Mouse (Mus musculus): Measurements from ENCODE around the gene Dact3. TPM values are rescaled to one million over a fixed set of nuclear protein-coding genes. Genes with fewer than 3 reads are reported as not detected.

Gene Dact3
- polyA plus RNA-seq, 1 experiment from 2014 or later: 2.2 TPM

DNA sequence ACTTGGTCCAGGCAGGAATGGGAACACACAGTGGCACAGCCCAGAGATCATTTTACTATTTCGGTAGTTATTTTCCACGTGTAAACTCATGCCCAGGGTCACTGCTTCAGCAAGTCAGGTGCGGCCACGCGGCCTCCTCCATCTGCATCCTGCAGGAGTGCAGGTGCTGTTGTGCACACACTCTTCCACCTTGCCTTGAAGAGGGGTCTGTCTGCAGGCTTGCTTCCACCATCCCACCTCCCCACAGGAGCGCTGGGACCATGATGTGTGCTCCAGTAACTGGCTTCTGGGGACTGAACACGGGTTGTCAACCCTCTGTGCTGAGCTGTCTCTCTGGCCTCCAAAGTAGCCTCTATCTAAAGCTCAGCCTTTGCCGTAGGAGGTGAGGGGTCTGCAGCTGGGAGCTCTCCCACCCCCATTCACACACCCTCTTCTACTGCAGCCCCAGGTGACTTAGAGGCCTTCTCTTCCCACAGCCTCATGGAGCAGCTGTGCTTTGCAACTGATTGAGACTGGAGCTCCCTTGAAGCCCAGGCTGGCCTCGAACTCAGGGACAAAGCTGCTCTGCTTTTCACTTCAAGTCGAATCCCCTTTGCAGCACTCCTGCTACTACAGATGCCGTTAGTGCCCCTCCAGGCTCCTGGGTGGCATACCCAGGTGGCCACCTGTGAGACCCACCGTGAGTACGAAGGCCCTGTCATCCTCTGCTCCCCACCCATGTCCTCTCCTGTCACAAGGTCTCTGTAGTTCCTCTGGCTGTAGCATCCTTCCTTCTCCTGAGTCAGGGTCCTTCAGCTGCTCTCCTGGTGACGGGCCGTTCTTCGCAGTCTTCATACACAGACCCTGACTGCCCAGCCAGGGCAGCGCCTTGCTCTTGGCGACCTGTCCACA is 39.6 kb downstream of the Dact3 start:
- Histone ChIP-seq H3K9me3 (replicated peaks) (no peaks in the 10 kb centered on the region), H3K27me3 (ENCODE audit: low read depth, poor library complexity, severe bottlenecking) (no peaks in the 10 kb centered on the region), H3K4me1 (peaks cover 11% of the 10 kb centered on the region), H3K27ac (replicated peaks) (no peak overlapping the region), H3K4me3 (no peak overlapping the region), H3K36me3 (peaks cover 58% of the 10 kb centered on the region)
- whole genome bisulfite sequencing: 86% methylated on average over 18 of the region's 18 CpGs
- no peak for DNase-seq (ENCODE audit: low spot score)

DNA sequence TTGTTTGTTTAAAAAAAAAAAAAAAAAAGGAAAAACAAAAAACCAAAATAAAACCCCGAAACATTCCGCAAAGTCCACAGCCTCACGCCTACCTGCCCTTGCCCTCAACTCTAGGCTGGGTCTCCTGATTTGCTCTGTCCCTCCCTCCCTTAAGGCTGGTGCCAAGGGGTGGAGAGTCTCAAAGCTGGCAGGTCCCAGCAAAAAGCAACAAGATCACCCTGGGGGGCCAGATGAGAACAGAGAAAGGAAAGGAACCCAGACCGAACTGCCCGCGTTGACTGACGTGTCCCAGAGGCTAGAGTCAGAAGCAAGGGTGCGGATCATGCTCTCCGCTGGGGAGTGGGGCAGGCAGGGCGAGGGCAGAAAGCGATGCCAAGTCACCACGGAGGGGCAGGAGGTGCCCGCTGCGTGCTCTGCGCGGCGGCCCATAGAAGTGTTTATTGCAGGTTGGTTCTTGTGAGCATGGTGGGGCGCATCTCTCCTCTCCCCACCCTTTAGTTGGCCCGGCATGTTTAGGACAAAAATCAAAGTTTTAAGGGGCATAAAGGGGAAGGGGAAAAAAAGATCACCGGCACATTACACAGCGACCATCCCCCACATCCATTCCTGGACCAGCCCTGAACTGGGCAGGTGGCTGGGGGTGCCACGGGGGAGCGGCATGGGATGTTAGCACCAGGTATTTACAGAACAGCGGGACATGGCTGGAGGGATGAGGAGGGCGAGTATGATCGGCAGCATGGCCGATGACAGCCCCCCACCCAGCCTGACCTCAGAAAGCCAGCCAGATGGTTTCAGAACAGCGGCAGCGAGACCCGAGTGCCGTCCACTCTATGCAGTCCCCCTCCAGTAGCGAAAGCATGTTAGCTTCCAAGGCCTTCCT is 40.6 kb downstream of the Dact3 start:
- peaks cover 19% of the 10 kb centered on the region for H3K4me1 ChIP-seq
- WGBS: 94% methylated on average over 32 of the region's 32 CpGs

DNA sequence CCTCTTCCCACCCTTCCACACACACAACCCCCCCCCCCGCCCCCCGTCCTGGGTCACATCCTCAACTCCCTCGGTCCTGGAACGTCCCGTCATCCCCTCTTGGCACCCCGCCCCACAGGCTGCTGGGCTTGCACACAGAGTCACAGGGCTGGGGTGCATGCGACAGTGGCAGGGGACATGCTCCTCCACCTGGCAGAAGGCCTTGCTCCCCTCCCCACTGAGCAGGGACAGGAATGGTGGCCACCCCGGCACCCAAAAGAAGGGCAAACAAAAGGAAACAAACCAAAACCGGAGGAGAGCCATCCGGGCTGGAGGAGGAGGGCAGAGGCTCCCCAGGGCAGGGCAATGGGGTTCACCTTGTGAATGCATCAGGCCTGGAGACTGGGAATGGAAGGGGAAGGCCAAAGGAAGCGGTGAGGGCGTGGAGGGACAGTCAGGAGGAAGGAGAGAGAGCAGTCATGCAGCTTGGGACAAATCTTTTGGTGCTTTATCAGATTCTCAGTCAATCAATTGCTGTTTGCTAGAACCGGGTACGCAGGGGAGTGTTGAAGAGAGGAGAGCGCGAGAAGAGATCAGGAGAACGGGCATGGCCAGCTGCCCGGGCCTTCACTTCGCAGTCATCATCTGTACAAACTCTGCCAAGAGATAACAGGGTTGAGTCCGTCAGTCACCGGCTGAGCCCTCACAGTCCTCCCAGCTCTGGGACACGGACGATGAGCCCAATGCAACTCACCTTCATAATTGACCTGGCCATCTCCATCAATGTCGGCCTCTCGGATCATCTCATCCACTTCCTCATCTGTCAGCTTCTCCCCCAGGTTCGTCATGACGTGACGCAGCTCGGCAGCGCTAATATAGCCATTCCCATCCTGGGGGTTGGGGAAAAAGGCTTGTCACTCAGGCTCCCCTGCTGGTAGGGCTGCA is 41.5 kb downstream of the Dact3 start:
- Histone ChIP-seq H3K27ac (replicated peaks) (no peak overlapping the region), H3K36me3 (peaks cover 74% of the 10 kb centered on the region), H3K27me3 (ENCODE audit: low read depth, poor library complexity, severe bottlenecking) (no peaks in the 10 kb centered on the region), H3K4me3 (no peak overlapping the region), H3K9me3 (replicated peaks) (no peaks in the 10 kb centered on the region), H3K4me1 (peaks cover 28% of the 10 kb centered on the region)
- no peak for DNase-seq (ENCODE audit: low spot score)
- 89% methylated on average over 30 of the region's 30 CpGs for WGBS

More for the DNA sequence above, 40.6 kb downstream of the Dact3 start:
- H3K27ac ChIP-seq (replicated peaks): no peak overlapping the region
- no peaks in the 10 kb centered on the region for H3K27me3 ChIP-seq (ENCODE audit: low read depth, poor library complexity, severe bottlenecking)
- no peaks in the 10 kb centered on the region for H3K9me3 ChIP-seq (replicated peaks)
- no peak for DNase-seq (ENCODE audit: low spot score)
- H3K36me3 ChIP-seq: peaks cover 65% of the 10 kb centered on the region
- no peak overlapping the region for H3K4me3 ChIP-seq

DNA sequence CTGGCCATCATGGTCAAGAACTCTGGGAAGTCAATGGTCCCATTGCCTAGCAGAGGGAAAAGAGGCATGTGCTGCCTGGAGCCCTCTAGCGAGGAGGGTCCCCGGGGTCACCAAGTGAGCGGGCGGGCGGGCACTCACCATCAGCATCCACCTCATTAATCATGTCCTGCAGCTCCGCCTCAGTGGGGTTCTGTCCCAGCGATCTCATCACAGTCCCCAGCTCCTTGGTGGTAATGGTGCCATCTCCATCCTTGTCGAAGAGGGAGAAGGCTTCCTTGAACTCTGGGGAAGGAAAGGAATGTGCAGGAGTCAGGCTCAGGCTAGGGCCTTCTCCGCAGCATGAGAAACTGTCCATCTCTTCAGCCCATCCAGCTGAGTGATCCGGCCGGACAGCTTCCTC is 42.3 kb downstream of the Dact3 start:
- no peaks in the 10 kb centered on the region for H3K9me3 ChIP-seq (replicated peaks)
- WGBS: 90% methylated on average over 11 of the region's 11 CpGs
- no peak overlapping the region for H3K4me3 ChIP-seq
- peaks cover 81% of the 10 kb centered on the region for H3K36me3 ChIP-seq
- H3K27me3 ChIP-seq (ENCODE audit: low read depth, poor library complexity, severe bottlenecking): no peaks in the 10 kb centered on the region
- H3K4me1 ChIP-seq: peaks cover 36% of the 10 kb centered on the region
- H3K27ac ChIP-seq (replicated peaks): no peak overlapping the region
- no peak for DNase-seq (ENCODE audit: low spot score)

DNA sequence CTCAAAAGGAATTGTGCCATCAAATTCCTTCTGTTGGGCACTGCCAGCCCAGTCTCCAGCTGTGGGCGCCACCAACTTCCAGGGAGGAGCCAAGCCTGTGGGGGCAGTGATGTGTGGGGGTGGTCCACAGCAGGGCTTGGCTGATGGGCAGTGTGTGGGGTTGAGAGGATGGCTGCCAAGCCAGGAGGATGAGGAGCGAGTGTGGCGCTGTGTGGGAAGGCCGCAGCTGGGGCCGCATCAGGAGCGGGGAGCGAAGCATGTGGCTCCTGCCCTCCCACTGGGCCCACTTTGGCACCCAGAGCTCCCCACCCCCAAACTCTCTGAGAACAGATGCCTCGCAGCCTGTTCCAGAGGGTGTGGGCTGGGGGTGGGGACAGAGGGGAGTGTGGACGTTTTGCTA is 42.9 kb downstream of the Dact3 start:
- no peak overlapping the region for H3K27ac ChIP-seq (replicated peaks)
- WGBS: 91% methylated on average over 9 of the region's 9 CpGs
- peaks cover 42% of the 10 kb centered on the region for H3K4me1 ChIP-seq
- no peak for DNase-seq (ENCODE audit: low spot score)
- no peaks in the 10 kb centered on the region for H3K27me3 ChIP-seq (ENCODE audit: low read depth, poor library complexity, severe bottlenecking)
- H3K4me3 ChIP-seq: no peak overlapping the region
- peaks cover 81% of the 10 kb centered on the region for H3K36me3 ChIP-seq
- H3K9me3 ChIP-seq (replicated peaks): no peaks in the 10 kb centered on the region

DNA sequence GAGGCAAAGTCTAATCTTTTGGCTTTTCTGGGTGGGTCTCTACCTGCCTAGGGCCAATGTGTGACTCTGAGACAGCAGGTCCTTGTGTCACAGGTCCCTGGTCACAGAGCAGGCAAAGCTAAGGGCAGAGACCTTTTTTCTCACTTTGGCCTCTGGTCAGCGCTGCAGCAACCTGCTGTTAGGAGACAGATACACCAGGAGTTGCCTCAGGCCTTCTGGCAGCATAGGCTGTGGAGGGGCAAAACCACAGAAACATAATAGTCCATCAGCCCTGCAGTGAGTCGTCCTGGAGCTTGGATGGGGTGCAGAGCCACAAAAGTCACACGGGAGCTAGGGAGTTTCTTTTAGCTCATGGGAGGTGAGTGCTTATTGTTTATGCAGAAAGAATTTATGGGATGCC is 43.6 kb downstream of the Dact3 start:
- Histone ChIP-seq H3K27ac (replicated peaks) (no peak overlapping the region), H3K27me3 (ENCODE audit: low read depth, poor library complexity, severe bottlenecking) (no peaks in the 10 kb centered on the region), H3K9me3 (replicated peaks) (no peaks in the 10 kb centered on the region), H3K4me3 (no peak overlapping the region), H3K36me3 (peaks cover 81% of the 10 kb centered on the region), H3K4me1 (peaks cover 45% of the 10 kb centered on the region)
- DNase-seq (ENCODE audit: low spot score): no peak
- 91% methylated on average over 3 of the region's 3 CpGs for WGBS

DNA sequence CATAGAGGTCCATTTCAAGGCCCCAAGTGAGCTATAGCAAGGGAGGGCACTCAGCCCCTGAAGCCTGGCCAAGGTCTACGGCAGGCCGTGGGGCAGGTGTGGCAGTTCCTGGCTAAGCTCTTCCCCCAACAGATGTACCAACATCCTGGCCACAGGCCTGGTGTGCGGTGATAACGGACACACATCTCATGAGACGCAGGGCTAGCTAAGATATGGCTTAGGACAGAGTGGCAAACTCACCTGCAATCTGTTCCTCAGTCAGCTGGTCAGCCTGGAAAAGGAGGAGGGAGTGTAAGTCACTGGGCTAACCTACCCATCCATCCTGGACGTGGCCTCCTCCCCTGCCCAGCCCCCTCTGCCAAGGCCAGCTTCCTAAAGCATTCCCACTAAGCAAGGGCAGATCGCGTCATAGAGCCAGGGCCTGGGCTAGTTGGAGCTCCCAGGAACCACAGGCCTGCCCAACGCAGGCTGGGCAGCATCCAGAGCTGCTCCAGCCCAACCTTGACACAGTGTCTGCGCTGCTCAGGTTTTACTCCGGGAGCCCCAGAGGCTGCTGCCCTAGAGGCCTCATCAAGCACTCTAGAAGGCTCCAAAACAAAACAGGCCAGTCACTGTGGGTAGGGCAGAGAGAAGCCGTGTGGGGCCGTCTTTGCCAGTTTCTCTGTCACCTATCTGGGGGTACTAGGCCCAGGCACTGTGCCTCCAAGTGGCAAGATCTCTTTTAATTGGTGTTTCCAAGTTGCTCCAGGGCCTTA is 44.5 kb downstream of the Dact3 start:
- Histone ChIP-seq H3K27me3 (ENCODE audit: low read depth, poor library complexity, severe bottlenecking) (no peaks in the 10 kb centered on the region), H3K4me3 (peak overlapping the region; percentile 2; the same call in 1 of the 2 replicates), H3K4me1 (peaks cover 45% of the 10 kb centered on the region), H3K9me3 (replicated peaks) (no peaks in the 10 kb centered on the region), H3K36me3 (peaks cover 74% of the 10 kb centered on the region), H3K27ac (replicated peaks) (no peak overlapping the region)
- 93% methylated on average over 13 of the region's 13 CpGs for WGBS
- no peak for DNase-seq (ENCODE audit: low spot score)

DNA sequence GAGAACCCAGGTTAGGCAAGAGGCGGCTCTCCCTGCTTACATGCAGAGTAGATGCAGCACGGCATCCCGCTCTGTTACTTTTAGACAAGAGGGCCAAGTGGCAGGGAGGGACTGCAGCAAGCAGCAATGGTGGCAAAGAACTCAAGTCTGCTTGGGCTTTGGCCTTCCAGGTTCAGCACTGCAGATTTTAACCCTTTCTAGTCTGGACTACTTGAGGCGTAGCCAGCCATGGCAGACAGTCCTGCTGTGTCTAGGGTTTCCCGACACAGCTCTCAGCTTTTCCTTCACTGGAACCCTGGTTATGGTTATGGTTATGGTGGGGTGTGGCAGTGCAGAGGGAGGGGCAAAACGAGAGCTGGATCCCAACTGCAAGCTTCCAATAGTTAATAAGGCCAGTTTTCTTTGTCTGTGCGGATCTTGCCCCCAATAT is 45.0 kb downstream of the Dact3 start:
- Histone ChIP-seq H3K9me3 (replicated peaks) (no peaks in the 10 kb centered on the region), H3K27me3 (ENCODE audit: low read depth, poor library complexity, severe bottlenecking) (no peaks in the 10 kb centered on the region), H3K4me1 (peaks cover 45% of the 10 kb centered on the region), H3K36me3 (peaks cover 68% of the 10 kb centered on the region), H3K27ac (replicated peaks) (no peak overlapping the region), H3K4me3 (no peak overlapping the region)
- DNase-seq (ENCODE audit: low spot score): no peak
- 92% methylated on average over 7 of the region's 7 CpGs for WGBS

DNA sequence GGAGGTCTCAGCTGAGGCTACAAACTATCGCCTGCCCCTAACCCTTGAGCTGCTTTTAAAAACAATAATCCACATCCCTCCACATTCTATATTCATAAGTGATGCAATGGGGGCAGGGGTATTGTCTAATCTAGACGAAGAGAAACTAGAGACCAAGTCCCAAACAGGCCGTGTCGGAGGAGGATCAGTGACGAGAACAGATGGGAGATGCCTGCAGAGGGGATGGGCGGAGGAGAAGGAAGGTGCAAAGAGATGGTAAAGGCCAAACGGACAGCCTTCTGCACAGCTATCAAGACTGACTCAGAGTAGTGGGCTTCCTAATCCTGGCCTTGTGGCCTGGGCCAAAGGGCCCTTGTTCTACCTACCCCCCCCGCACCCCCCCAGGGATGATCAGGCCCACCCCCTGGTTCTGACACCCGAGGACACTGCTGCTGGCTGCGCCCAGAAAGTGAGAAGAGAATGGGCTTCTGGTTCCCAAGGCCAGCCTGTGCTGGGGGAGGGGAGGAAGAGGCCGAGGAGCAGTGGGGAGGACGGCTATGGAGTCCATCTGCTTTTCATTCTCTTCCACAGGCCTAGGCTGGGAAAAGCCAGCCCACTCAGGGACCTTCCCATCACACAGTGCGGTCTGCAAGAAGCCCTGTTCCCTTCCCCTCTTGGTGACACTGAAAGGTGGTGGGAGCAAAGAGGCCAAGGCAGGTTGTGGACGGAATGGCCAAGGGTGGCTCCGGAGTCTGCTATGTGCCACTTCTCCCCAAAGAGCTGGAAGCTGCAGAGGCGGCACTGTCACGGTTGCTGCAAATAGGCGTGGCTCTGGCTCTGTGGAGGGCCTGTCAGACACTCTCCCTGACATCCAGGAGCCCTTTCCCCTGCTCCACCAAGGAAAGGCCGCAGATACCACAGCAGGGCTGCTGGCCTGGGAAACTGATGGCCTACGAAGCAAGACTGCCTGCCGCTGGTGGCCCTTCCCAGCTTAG is 46.0 kb downstream of the Dact3 start:
- Histone ChIP-seq H3K4me3 (peak overlapping the region; percentile 97), H3K9me3 (replicated peaks) (no peaks in the 10 kb centered on the region), H3K36me3 (peaks cover 59% of the 10 kb centered on the region), H3K27me3 (ENCODE audit: low read depth, poor library complexity, severe bottlenecking) (no peaks in the 10 kb centered on the region), H3K27ac (replicated peaks) (peak overlapping the region; percentile 99), H3K4me1 (peaks cover 45% of the 10 kb centered on the region)
- peak; percentile 35 for DNase-seq (ENCODE audit: low spot score)
- 60% methylated on average over 21 of the region's 21 CpGs for WGBS

DNA sequence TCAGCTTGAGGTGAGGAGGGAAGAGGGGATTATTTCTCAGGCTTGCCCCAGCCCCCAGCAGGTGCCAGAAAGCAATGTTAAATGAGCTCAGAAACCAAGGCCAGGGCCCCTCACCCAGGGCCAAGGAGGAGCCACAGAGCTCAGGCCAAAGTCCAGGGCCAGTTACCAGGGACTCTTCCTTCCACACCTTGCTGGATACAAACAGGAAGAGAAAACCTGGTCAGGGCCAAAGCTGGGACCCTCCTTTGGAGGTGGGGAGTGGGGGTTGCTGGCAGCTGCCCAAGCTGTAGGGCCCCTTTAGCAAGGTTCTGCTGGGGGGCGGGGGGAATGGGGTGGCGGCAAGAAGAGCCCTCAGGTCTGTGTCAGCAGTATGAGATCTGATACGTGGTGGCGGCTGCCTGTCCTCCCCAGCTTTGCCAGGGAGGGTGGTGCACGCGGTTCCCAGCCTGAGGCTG is 46.8 kb downstream of the Dact3 start:
- 78% methylated on average over 6 of the region's 6 CpGs for WGBS

More for the DNA sequence above, 46.8 kb downstream of the Dact3 start:
- H3K9me3 ChIP-seq (replicated peaks): no peaks in the 10 kb centered on the region
- peak overlapping the region; percentile 97 for H3K4me3 ChIP-seq
- no peaks in the 10 kb centered on the region for H3K27me3 ChIP-seq (ENCODE audit: low read depth, poor library complexity, severe bottlenecking)
- H3K4me1 ChIP-seq: peaks cover 45% of the 10 kb centered on the region
- peak overlapping the region; percentile 99 for H3K27ac ChIP-seq (replicated peaks)
- peaks cover 51% of the 10 kb centered on the region for H3K36me3 ChIP-seq
- peak; percentile 28 for DNase-seq (ENCODE audit: low spot score)
